Mouse (Mus musculus) hindbrain, embryonic 11.5 days (tissue): ENCODE results near the gene Srpk2. TPM values are rescaled to one million over a fixed set of nuclear protein-coding genes. Genes with fewer than 3 reads are reported as not detected.
"Not testable (repeated sequence)": the region's sequence is repeated elsewhere in the genome, so short reads cannot be mapped to it uniquely, and the experiment has no call there.

Experiments
- ATAC-seq: fragments of 200-750 bp; cut with Nextera tagmentation; 2 replicates; pipeline ENCODE4 v1.8.0; 2017; ENCODE audit warnings: mild to moderate bottlenecking, moderate TSS enrichment, moderate library complexity; ENCODE audit not compliant: low FRiP score
- DNase-seq: peaks from one replicate; pipeline ENCODE4 v3.0.0-alpha.2; 2015; ENCODE audit warnings: low spot score
- H3K27ac ChIP-seq: fragments of 300-500 bp; sonication (generic); 2 replicates; pipeline ENCODE4 v1.5.1; 2014; ENCODE audit warnings: mild to moderate bottlenecking, low read depth, low read length
- H3K27me3 ChIP-seq: fragments of 300-500 bp; sonication (generic); 2 replicates; pipeline ENCODE4 v1.6.1; 2014; ENCODE audit warnings: mild to moderate bottlenecking, low read length, moderate library complexity, mixed read lengths; ENCODE audit not compliant: control insufficient read depth, insufficient read depth
- H3K36me3 ChIP-seq: fragments of 300-500 bp; sonication (generic); 2 replicates; pipeline ENCODE4 v1.6.1; 2014; ENCODE audit warnings: mild to moderate bottlenecking, low read length, moderate library complexity, mixed read lengths; ENCODE audit not compliant: control insufficient read depth, insufficient read depth
- H3K4me1 ChIP-seq: fragments of 300-500 bp; sonication (generic); replicated peaks from 2 replicates; pipeline ENCODE4 v1.6.1; 2014; ENCODE audit warnings: low read length, mixed read lengths; ENCODE audit not compliant: control insufficient read depth, insufficient read depth
- H3K4me2 ChIP-seq: fragments of 300-500 bp; sonication (generic); replicated peaks from 2 replicates; pipeline ENCODE4 v1.6.1; 2014; ENCODE audit warnings: mild to moderate bottlenecking, low read depth, low read length
- H3K4me3 ChIP-seq: fragments of 300-500 bp; sonication (generic); 2 replicates; pipeline ENCODE4 v1.5.1; 2014; ENCODE audit warnings: low read depth, low read length
- H3K9ac ChIP-seq: fragments of 300-500 bp; sonication (generic); 2 replicates; pipeline ENCODE4 v1.6.1; 2014; ENCODE audit warnings: low read depth, low read length
- H3K9me3 ChIP-seq: fragments of 300-500 bp; sonication (generic); 2 replicates; pipeline ENCODE4 v1.6.1; 2016; ENCODE audit warnings: low read length; ENCODE audit not compliant: control insufficient read depth
- WGBS: fragments of 180-500 bp; shearing (Covaris S2); extraction: QIAGEN DNeasy Blood & Tissue Kit; methylation state at CpG from one replicate; pipeline ENCODE4 v1.1.7; 2014; 5-methylcytosine and 5-hydroxymethylcytosine counted together
- polyA plus RNA-seq: library from polyadenylated mRNA; unstranded; fragments of >200 nt; fragmentation: Nextera tagmentation; extraction: Ambion mirVana; gene quantifications from 2 replicates; pipeline ENCODE4 v1.2.1, GENCODE M21; 2014

The Srpk2 gene
- polyA plus RNA-seq, 1 experiment from 2014 or later: 69.0 TPM

GRCm38 (mm10) chr5:23553338-23553737 is 131.1 kb downstream of the Srpk2 start:
- not testable (repeated sequence) for DNase-seq, H3K4me1 ChIP-seq, H3K36me3 ChIP-seq, H3K9ac ChIP-seq, H3K4me2 ChIP-seq, ATAC-seq, H3K27ac ChIP-seq, H3K27me3 ChIP-seq, H3K9me3 ChIP-seq, H3K4me3 ChIP-seq
- WGBS: 78% methylated on average over 3 of the region's 3 CpGs

GRCm38 (mm10) chr5:23551687-23552086 is 132.7 kb downstream of the Srpk2 start:
- H3K27me3 ChIP-seq: no peaks in the 10 kb centered on the region
- no peaks in the 10 kb centered on the region for H3K9me3 ChIP-seq
- no peak overlapping the region for H3K27ac ChIP-seq
- no peaks in the 10 kb centered on the region for H3K36me3 ChIP-seq
- no peak overlapping the region for H3K4me2 ChIP-seq
- WGBS: 89% methylated on average over 5 of the region's 5 CpGs
- no peak overlapping the region for H3K4me3 ChIP-seq
- no peak for DNase-seq
- no peak for ATAC-seq
- no peaks in the 10 kb centered on the region for H3K4me1 ChIP-seq
- H3K9ac ChIP-seq: no peak overlapping the region

GRCm38 (mm10) chr5:23535692-23536091 is 148.7 kb downstream of the Srpk2 start:
- Histone ChIP-seq H3K4me2 (no peak overlapping the region), H3K27ac (no peak overlapping the region), H3K36me3 (no peaks in the 10 kb centered on the region), H3K9me3 (no peaks in the 10 kb centered on the region), H3K4me1 (no peaks in the 10 kb centered on the region), H3K9ac (no peak overlapping the region), H3K4me3 (no peak overlapping the region), H3K27me3 (no peaks in the 10 kb centered on the region)
- no peak for ATAC-seq
- WGBS: 84% methylated on average over 7 of the region's 7 CpGs
- no peak for DNase-seq

- Histone ChIP-seq H3K4me1 (no peaks in the 10 kb centered on the region), H3K36me3 (no peaks in the 10 kb centered on the region; the same call in 1 of the 2 replicates), H3K9me3 (no peaks in the 10 kb centered on the region), H3K27me3 (no peaks in the 10 kb centered on the region), H3K4me3 (no peak overlapping the region), H3K27ac (no peak overlapping the region), H3K4me2 (no peak overlapping the region), H3K9ac (no peak overlapping the region)
- WGBS: 86% methylated on average over 7 of the region's 7 CpGs
- DNase-seq (no peak), ATAC-seq (no peak)
These were observed 152.8 kb downstream of the Srpk2 start for GRCm38 (mm10) chr5:23531541-23532096.

- no peak overlapping the region for H3K4me2 ChIP-seq
- H3K27ac ChIP-seq: no peak overlapping the region
- no peaks in the 10 kb centered on the region for H3K27me3 ChIP-seq
- DNase-seq: no peak
- no peaks in the 10 kb centered on the region; the same call in 1 of the 2 replicates for H3K36me3 ChIP-seq
- no peak for ATAC-seq
- no peaks in the 10 kb centered on the region for H3K9me3 ChIP-seq
- no peaks in the 10 kb centered on the region for H3K4me1 ChIP-seq
- H3K9ac ChIP-seq: no peak overlapping the region
- WGBS: 96% methylated on average over 6 of the region's 6 CpGs
- no peak overlapping the region for H3K4me3 ChIP-seq
These were observed 153.3 kb downstream of the Srpk2 start for GRCm38 (mm10) chr5:23531100-23531499.

- Histone ChIP-seq H3K36me3 (peaks cover 4% of the 10 kb centered on the region; the same call in 1 of the 2 replicates), H3K27ac (no peak overlapping the region), H3K9ac (no peak overlapping the region), H3K4me3 (no peak overlapping the region), H3K4me2 (no peak overlapping the region), H3K4me1 (no peaks in the 10 kb centered on the region), H3K27me3 (no peaks in the 10 kb centered on the region), H3K9me3 (no peaks in the 10 kb centered on the region)
- DNase-seq (no peak), ATAC-seq (no peak)
- WGBS: 81% methylated on average over 3 of the region's 3 CpGs
These were observed 159.8 kb downstream of the Srpk2 start for GRCm38 (mm10) chr5:23524621-23525020.

GRCm38 (mm10) chr5:23523936-23524335 is 160.5 kb downstream of the Srpk2 start:
- WGBS: 95% methylated on average over 3 of the region's 3 CpGs
- peaks cover 4% of the 10 kb centered on the region; the same call in 1 of the 2 replicates for H3K36me3 ChIP-seq

GRCm38 (mm10) chr5:23521645-23522044 is 162.8 kb downstream of the Srpk2 start:
- Histone ChIP-seq H3K9me3 (no peaks in the 10 kb centered on the region), H3K4me3 (no peak overlapping the region), H3K9ac (no peak overlapping the region), H3K36me3 (peaks cover 4% of the 10 kb centered on the region; the same call in 1 of the 2 replicates), H3K27me3 (no peaks in the 10 kb centered on the region), H3K27ac (no peak overlapping the region), H3K4me2 (no peak overlapping the region), H3K4me1 (no peaks in the 10 kb centered on the region; the same call in 1 of the 2 replicates)
- 96% methylated on average over 1 of the region's 1 CpGs for WGBS
- DNase-seq (no peak), ATAC-seq (no peak)

More at GRCm38 (mm10) chr5:23523936-23524335, 160.5 kb downstream of the Srpk2 start:
- Histone ChIP-seq H3K9ac (no peak overlapping the region), H3K4me3 (no peak overlapping the region), H3K4me1 (no peaks in the 10 kb centered on the region), H3K4me2 (no peak overlapping the region), H3K9me3 (no peaks in the 10 kb centered on the region), H3K27ac (no peak overlapping the region), H3K27me3 (no peaks in the 10 kb centered on the region)
- no peak for ATAC-seq
- no peak for DNase-seq

GRCm38 (mm10) chr5:23519679-23520078 is 164.7 kb downstream of the Srpk2 start:
- no peak overlapping the region for H3K27ac ChIP-seq
- no peak for ATAC-seq
- no peak overlapping the region for H3K9ac ChIP-seq
- H3K27me3 ChIP-seq: no peaks in the 10 kb centered on the region
- H3K36me3 ChIP-seq: peaks cover 4% of the 10 kb centered on the region; the same call in 1 of the 2 replicates
- no peak overlapping the region for H3K4me3 ChIP-seq
- H3K9me3 ChIP-seq: no peaks in the 10 kb centered on the region
- no peaks in the 10 kb centered on the region; the same call in 1 of the 2 replicates for H3K4me1 ChIP-seq
- no peak for DNase-seq
- WGBS: 94% methylated on average over 3 of the region's 3 CpGs
- H3K4me2 ChIP-seq: no peak overlapping the region
